Mouse (Mus musculus) erythroblast, embryonic 14.5 days (primary cell): ENCODE data around the gene Myo18a.

ENCODE experiments used
- GATA1 ChIP-seq: IDR thresholded peaks from 2 replicates; pipeline ENCODE4 v1.6.1; 2012; ENCODE audit warnings: low read length, inconsistent platforms, mixed read lengths
- TAL1 ChIP-seq: IDR thresholded peaks from 3 replicates; pipeline ENCODE4 v1.6.1; 2012; ENCODE audit warnings: low read length, inconsistent platforms, mixed read lengths

DNA sequence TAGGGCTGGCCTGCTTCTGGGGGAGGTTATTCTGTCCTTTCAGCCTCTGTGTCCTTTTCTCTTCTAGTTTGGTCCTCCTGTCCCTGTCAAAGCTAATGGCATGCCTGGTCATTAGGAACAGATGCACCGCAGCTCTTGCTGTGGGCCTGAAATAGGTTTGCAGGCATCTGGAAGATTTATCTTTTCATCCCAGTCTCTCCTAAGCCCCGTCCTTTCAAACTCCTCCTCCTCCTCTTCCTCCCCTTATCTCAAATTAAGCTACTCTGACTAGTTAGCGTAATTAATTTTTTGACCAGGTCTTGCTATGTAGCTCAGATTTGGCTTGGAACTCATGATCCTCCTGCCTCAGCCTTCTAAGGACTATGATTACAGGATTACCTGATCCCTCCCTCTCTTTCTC is 9.6 kb upstream of the Myo18a start:
- TF ChIP-seq TAL1 (no peak), GATA1 (0 out of 2 replicates have a peak, but pooled peaks have one; percentile 12)
